Mouse (Mus musculus): Measurements from ENCODE around the gene Trim8. TPM values are rescaled to one million over a fixed set of nuclear protein-coding genes. Genes with fewer than 3 reads are reported as not detected.

Gene Trim8
- polyA plus RNA-seq, 1 experiment from 2014 or later = 30.5 TPM

DNA sequence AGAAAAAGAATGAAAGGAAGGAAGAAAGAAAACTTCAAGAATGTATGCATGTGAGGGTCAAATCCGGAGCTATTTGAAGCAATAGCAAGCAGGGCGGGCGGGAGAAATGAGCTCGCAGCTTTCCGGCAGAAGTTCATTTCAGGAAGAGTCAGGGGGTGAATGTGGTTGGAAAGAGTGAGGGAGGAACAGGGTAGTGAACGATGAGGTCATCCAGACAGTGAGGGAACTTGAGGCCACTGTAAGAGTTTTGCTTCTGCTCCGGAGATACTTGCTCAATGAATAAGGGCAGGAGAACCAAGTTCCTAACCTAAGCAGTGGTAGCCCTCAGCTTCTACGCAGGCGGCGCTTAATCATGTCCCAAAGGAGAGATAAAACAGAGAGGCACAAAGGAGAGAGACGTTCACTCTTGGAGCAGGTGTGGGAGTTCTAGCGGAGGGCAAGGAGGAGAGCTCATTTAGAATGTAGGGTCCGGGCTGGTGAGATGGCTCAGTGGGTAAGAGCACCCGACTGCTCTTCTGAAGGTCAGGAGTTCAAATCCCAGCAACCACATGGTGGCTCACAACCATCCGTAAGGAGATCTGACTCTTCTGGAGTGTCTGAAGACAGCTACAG lies 21.0 kb downstream of the Trim8 start:
- 27% methylated on average over 15 of the region's 15 CpGs for WGBS
- H3K9ac ChIP-seq (ENCODE audit: low read depth, low read length) = no peak overlapping the region

DNA sequence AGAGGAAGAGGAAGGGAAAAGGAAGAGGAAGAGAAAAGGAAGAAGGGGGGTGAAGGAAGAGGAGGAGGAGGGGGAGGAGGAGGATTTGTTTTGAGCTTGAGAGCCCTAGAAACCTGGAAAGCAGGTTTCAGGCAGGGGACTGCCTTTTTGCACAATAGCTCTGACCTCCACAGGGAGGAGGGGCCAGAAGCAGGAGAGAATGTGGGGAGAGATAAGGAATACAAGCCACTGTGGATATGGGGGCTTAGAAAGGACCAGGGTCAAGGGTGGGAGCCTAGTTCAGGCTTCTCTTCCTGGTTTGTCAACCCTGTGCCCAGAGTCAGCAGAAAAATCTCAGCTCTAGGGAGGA lies 21.6 kb downstream of the Trim8 start:
- no peaks in the 10 kb centered on the region for H3K9me3 ChIP-seq (replicated peaks; ENCODE audit: low read length)
- TF ChIP-seq CTCF (IDR thresholded peaks at IDR 0.05; ENCODE audit: low read depth) = no peak
- DNase-seq (ENCODE audit: low spot score) (no peak), ATAC-seq (replicated peaks; ENCODE audit: low FRiP score, low read depth) (no peak)
- H3K4me1 ChIP-seq (replicated peaks; ENCODE audit: insufficient read depth, low read length) = peaks cover 59% of the 10 kb centered on the region
- no peak overlapping the region for H3K9ac ChIP-seq (ENCODE audit: low read depth, low read length)
- no peak overlapping the region for H3K4me3 ChIP-seq (replicated peaks; ENCODE audit: low read depth, low read length)
- peak overlapping the region; percentile 91 for H3K27ac ChIP-seq
- H3K27me3 ChIP-seq (ENCODE audit: insufficient read depth, low read length) = no peaks in the 10 kb centered on the region
- no peak overlapping the region for H3K4me2 ChIP-seq (ENCODE audit: low read length)
- H3K36me3 ChIP-seq (ENCODE audit: insufficient read depth, low read length) = no peaks in the 10 kb centered on the region

More for the DNA sequence above, 21.0 kb downstream of the Trim8 start:
- ATAC-seq (replicated peaks; ENCODE audit: low FRiP score, low read depth) (no peak), DNase-seq (ENCODE audit: low spot score) (peak; percentile 83)
- Histone ChIP-seq H3K36me3 (ENCODE audit: insufficient read depth, low read length) (no peaks in the 10 kb centered on the region), H3K9me3 (replicated peaks; ENCODE audit: low read length) (no peaks in the 10 kb centered on the region), H3K4me2 (ENCODE audit: low read length) (no peak overlapping the region), H3K4me1 (replicated peaks; ENCODE audit: insufficient read depth, low read length) (peaks cover 59% of the 10 kb centered on the region), H3K27ac (peak overlapping the region; percentile 58), H3K27me3 (ENCODE audit: insufficient read depth, low read length) (no peaks in the 10 kb centered on the region), H3K4me3 (replicated peaks; ENCODE audit: low read depth, low read length) (no peak overlapping the region)
- no peak for TF ChIP-seq CTCF (IDR thresholded peaks at IDR 0.05; ENCODE audit: low read depth)

- peak overlapping the region; percentile 91 for H3K27ac ChIP-seq
Measured at GRCm38 (mm10) chr19:46523480-46524151, 22.1 kb downstream of the Trim8 start.

GRCm38 (mm10) chr19:46524152-46524544 lies 22.6 kb downstream of the Trim8 start:
- peak overlapping the region; percentile 41 for H3K9ac ChIP-seq (ENCODE audit: low read depth, low read length)
- no peak overlapping the region for H3K4me3 ChIP-seq (replicated peaks; ENCODE audit: low read depth, low read length)
- TF ChIP-seq CTCF (IDR thresholded peaks at IDR 0.05; ENCODE audit: low read depth) = no peak

More at GRCm38 (mm10) chr19:46523480-46524151, 22.1 kb downstream of the Trim8 start:
- peaks cover 59% of the 10 kb centered on the region for H3K4me1 ChIP-seq (replicated peaks; ENCODE audit: insufficient read depth, low read length)
- TF ChIP-seq CTCF (IDR thresholded peaks at IDR 0.05; ENCODE audit: low read depth) = no peak
- DNase-seq (ENCODE audit: low spot score) = peak; percentile 89
- peak overlapping the region; percentile 46 for H3K4me2 ChIP-seq (ENCODE audit: low read length)
- peak; percentile 50 for ATAC-seq (replicated peaks; ENCODE audit: low FRiP score, low read depth)
- H3K27me3 ChIP-seq (ENCODE audit: insufficient read depth, low read length) = no peaks in the 10 kb centered on the region
- no peak overlapping the region for H3K4me3 ChIP-seq (replicated peaks; ENCODE audit: low read depth, low read length)
- peak overlapping the region; percentile 41 for H3K9ac ChIP-seq (ENCODE audit: low read depth, low read length)
- H3K9me3 ChIP-seq (replicated peaks; ENCODE audit: low read length) = no peaks in the 10 kb centered on the region
- no peaks in the 10 kb centered on the region for H3K36me3 ChIP-seq (ENCODE audit: insufficient read depth, low read length)
- WGBS = 15% methylated on average over 20 of the region's 20 CpGs

DNA sequence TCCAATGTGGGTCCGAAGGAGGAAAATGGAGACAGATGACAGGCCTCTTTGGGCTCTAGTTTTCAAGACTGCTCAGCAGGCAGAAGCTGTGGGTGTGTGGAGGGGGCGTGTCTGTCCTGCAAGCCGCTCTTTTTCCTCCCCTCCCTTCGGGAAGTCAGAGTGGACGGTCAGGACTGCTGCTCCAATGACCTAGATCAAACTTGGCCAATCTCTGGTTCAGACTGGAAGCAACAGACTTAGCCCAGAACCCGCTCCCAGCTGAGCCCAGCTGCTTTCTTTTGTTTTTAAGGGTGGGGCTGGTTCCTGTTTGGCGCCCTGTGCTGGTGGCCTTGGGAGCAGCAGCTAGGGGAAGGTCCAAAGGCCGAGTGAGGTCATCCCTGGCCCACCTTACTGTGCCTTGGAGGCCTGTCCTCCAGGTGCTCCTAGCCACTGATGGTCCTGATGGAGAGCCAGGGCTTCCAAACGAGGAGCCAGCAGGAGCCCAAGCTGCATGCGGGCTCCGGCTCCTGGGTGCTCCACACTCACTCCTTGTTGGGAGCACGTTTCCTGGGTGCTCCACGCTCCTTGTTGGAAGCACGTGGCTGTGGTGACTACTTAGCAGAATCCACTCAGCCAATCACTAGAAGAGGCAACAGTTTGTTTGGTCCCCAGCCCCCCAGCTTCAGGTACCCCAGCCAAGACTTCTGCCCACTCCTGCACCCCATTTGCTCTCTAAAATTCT lies 23.3 kb downstream of the Trim8 start:
- Histone ChIP-seq H3K4me1 (replicated peaks; ENCODE audit: insufficient read depth, low read length) (peaks cover 62% of the 10 kb centered on the region), H3K9me3 (replicated peaks; ENCODE audit: low read length) (no peaks in the 10 kb centered on the region), H3K9ac (ENCODE audit: low read depth, low read length) (peak overlapping the region; percentile 41; the same call in 1 of the 2 replicates), H3K36me3 (ENCODE audit: insufficient read depth, low read length) (no peaks in the 10 kb centered on the region), H3K4me3 (replicated peaks; ENCODE audit: low read depth, low read length) (no peak overlapping the region), H3K4me2 (ENCODE audit: low read length) (peak overlapping the region; percentile 46), H3K27me3 (ENCODE audit: insufficient read depth, low read length) (no peaks in the 10 kb centered on the region), H3K27ac (peak overlapping the region; percentile 91)
- peak; percentile 47; the same call in 1 of the 2 replicates for TF ChIP-seq CTCF (IDR thresholded peaks at IDR 0.05; ENCODE audit: low read depth)
- 23% methylated on average over 14 of the region's 14 CpGs for WGBS
- peak; percentile 58 for ATAC-seq (replicated peaks; ENCODE audit: low FRiP score, low read depth)
- peak; percentile 89 for DNase-seq (ENCODE audit: low spot score)

More at GRCm38 (mm10) chr19:46524152-46524544, 22.6 kb downstream of the Trim8 start:
- H3K27me3 ChIP-seq (ENCODE audit: insufficient read depth, low read length) = no peaks in the 10 kb centered on the region
- no peaks in the 10 kb centered on the region for H3K9me3 ChIP-seq (replicated peaks; ENCODE audit: low read length)
- peak overlapping the region; percentile 46 for H3K4me2 ChIP-seq (ENCODE audit: low read length)
- peaks cover 58% of the 10 kb centered on the region for H3K4me1 ChIP-seq (replicated peaks; ENCODE audit: insufficient read depth, low read length)
- H3K36me3 ChIP-seq (ENCODE audit: insufficient read depth, low read length) = no peaks in the 10 kb centered on the region
- 16% methylated on average over 6 of the region's 6 CpGs for WGBS
- peak overlapping the region; percentile 91 for H3K27ac ChIP-seq
- DNase-seq (ENCODE audit: low spot score) = no peak
- ATAC-seq (replicated peaks; ENCODE audit: low FRiP score, low read depth) = no peak
